Mouse (Mus musculus) limb, embryonic 15.5 days (tissue): ENCODE measurements around the gene Slc6a4. TPM values are rescaled to one million over a fixed set of nuclear protein-coding genes. Genes with fewer than 3 reads are reported as not detected.

Experiments
- ATAC-seq: fragments of 200-750 bp; cut with Nextera tagmentation; 2 replicates; pipeline ENCODE4 v1.8.0; 2017; ENCODE audit warnings: low read depth, moderate TSS enrichment; ENCODE audit not compliant: insufficient number of reproducible peaks, low FRiP score, low TSS enrichment
- H3K27ac ChIP-seq: fragments of 300-500 bp; sonication (generic); 2 replicates; pipeline ENCODE4 v1.5.1; 2015; ENCODE audit warnings: moderate library complexity, mild to moderate bottlenecking, inconsistent platforms
- H3K27me3 ChIP-seq: fragments of 300-500 bp; sonication (generic); 2 replicates; pipeline ENCODE4 v1.6.1; 2015; ENCODE audit warnings: inconsistent platforms
- H3K36me3 ChIP-seq: fragments of 300-500 bp; sonication (generic); 2 replicates; pipeline ENCODE4 v1.6.1; 2015; ENCODE audit warnings: inconsistent platforms
- H3K4me1 ChIP-seq: fragments of 300-500 bp; sonication (generic); 2 replicates; pipeline ENCODE4 v1.6.1; 2015; ENCODE audit warnings: inconsistent platforms
- H3K4me2 ChIP-seq: fragments of 300-500 bp; sonication (generic); 2 replicates; pipeline ENCODE4 v1.6.1; 2015; ENCODE audit warnings: mild to moderate bottlenecking, inconsistent platforms
- H3K4me3 ChIP-seq: fragments of 300-500 bp; sonication (generic); 2 replicates; pipeline ENCODE4 v1.5.1; 2015; ENCODE audit warnings: mild to moderate bottlenecking, inconsistent platforms
- H3K9ac ChIP-seq: fragments of 300-500 bp; sonication (generic); 2 replicates; pipeline ENCODE4 v1.6.1; 2015; ENCODE audit warnings: inconsistent platforms
- H3K9me3 ChIP-seq: fragments of 300-500 bp; sonication (generic); 2 replicates; pipeline ENCODE4 v1.6.1; 2016; ENCODE audit warnings: inconsistent platforms
- WGBS: fragments of 180-500 bp; shearing (Covaris S2); methylation state at CpG from one replicate; pipeline ENCODE4 v1.1.7; 2015; 5-methylcytosine and 5-hydroxymethylcytosine counted together
- polyA plus RNA-seq: library from polyadenylated mRNA; unstranded; fragments of >200 nt; fragmentation: Nextera tagmentation; extraction: Ambion mirVana; gene quantifications from 2 replicates; pipeline ENCODE4 v1.2.1, GENCODE M21; 2015

The Slc6a4 gene
- polyA plus RNA-seq, 1 experiment from 2014 or later = 3.5 TPM

DNA sequence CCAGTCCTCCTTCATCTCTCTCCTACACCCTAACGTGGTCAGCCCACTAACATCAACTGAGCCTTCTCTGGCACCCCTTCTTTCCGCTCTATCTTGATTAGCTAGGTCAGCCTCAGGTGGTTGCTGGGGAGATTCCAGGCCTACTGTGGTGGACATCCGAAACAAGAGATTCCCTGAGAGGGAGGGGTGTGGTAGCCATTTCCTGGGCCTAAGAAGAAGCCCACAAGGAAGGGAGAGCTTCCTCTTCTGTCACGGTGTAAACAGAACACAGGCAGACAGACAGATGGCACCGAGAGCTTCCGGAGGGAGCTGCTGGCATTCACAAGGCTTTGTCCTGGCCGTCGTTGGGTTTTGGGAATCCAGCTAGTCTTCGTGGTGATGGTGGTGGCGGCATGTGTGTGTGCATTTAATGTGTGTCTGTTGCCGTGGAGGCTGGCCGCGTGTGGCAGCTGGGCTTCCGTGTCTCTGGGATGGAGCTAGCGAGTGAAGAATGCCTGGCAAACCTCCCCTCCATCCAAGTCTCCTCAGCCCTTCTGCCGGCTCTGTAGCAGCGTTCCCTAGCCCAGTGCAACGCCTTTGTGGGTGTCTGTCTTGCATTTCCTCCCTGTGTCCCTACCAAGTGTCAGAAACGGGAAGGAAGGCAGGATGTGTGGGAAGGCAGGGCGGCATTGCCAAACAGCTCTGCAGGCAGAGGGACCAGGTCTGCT is 2.3 kb upstream of the Slc6a4 start:
- 50% methylated on average over 20 of the region's 20 CpGs for WGBS
- no peak overlapping the region for H3K4me2 ChIP-seq
- H3K9me3 ChIP-seq = no peaks in the 10 kb centered on the region
- peaks cover 19% of the 10 kb centered on the region for H3K4me1 ChIP-seq
- H3K27me3 ChIP-seq = peaks cover 55% of the 10 kb centered on the region
- no peak overlapping the region for H3K9ac ChIP-seq
- H3K4me3 ChIP-seq = no peak overlapping the region
- H3K36me3 ChIP-seq = no peaks in the 10 kb centered on the region
- no peak for ATAC-seq
- no peak overlapping the region for H3K27ac ChIP-seq

DNA sequence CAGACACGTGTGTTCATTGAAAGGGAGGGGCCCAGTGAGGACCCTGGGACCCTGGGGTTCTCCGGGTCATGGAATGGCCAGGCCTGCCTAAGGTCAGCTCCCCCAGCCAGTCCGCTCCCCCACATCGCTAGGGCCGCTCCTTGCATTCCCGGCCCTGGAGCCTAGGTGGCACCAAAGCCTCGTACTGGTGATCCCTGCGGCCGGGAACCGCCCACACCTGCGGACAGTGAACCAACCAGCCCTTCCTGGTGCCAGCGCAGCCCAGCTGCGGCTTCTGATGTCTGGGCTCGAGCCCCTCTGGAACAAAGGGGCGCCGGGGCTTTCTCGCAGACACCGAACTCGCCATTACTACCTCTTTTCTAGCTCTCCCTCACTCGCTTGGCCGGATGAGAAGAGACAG is 1.1 kb upstream of the Slc6a4 start:
- Histone ChIP-seq H3K9ac (peak overlapping the region; percentile 28; the same call in 1 of the 2 replicates), H3K4me3 (peak overlapping the region; percentile 47), H3K36me3 (no peaks in the 10 kb centered on the region), H3K27me3 (peaks cover 62% of the 10 kb centered on the region), H3K27ac (no peak overlapping the region), H3K4me1 (peaks cover 19% of the 10 kb centered on the region), H3K4me2 (peak overlapping the region; percentile 96), H3K9me3 (no peaks in the 10 kb centered on the region)
- under 1% methylated on average over 21 of the region's 21 CpGs for WGBS
- 0 out of 2 replicates have a peak, but pooled peaks have one; percentile 49 for ATAC-seq

DNA sequence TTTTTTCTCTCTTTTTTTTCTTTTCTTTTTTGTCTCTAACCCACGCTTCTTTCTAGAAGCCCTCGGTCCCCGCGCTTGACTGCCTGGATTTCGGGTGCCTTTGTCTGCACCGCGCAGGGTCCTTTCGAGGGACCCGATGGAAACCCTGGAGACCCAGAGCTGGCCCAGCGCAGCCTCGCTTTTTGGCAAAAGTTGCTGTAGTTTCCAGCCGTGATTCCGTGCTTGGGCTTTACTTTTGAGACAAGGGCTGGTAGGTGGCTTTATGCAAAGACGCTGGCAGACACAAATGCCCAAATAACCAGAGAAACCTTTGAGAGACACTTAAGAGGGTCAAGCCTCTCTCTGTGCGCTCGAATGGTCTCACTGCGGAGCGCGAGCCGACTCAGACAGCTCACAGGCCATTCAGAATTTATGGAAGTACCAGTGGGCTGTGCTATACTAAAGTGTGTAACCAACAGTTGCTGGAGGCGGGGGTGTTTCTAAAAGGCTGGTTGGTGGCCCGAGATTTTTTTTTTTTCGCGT is 363 bp downstream of the Slc6a4 start:
- ATAC-seq = no peak
- 8% methylated on average over 24 of the region's 24 CpGs for WGBS
- H3K36me3 ChIP-seq = no peaks in the 10 kb centered on the region
- peak overlapping the region; percentile 96 for H3K4me2 ChIP-seq
- no peak overlapping the region for H3K9ac ChIP-seq
- peaks cover 19% of the 10 kb centered on the region for H3K4me1 ChIP-seq
- H3K27ac ChIP-seq = no peak overlapping the region
- H3K9me3 ChIP-seq = no peaks in the 10 kb centered on the region
- H3K4me3 ChIP-seq = peak overlapping the region; percentile 47
- H3K27me3 ChIP-seq = peaks cover 62% of the 10 kb centered on the region

DNA sequence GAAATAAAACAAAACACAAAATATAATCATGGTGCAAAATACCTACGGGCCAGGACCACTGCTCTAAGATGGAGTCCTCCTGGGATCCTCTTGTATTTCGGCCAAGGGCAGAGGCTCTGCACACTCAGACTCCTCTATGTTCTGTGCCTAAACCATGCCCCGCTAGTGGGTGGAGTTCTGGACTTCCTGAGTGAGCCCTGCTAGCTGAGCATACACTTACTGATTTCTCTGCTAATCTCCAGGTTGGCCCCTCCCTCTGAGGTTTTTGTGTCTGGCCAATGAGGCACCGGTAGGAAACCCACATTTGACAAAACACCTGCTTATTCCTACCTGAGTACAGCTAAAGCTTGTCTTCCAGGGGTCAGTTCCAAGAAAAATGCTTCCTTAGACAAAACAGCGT is 2.3 kb downstream of the Slc6a4 start:
- Histone ChIP-seq H3K27ac (no peak overlapping the region), H3K4me2 (no peak overlapping the region), H3K9ac (no peak overlapping the region), H3K27me3 (peaks cover 57% of the 10 kb centered on the region), H3K4me1 (peaks cover 19% of the 10 kb centered on the region), H3K36me3 (no peaks in the 10 kb centered on the region), H3K4me3 (no peak overlapping the region), H3K9me3 (no peaks in the 10 kb centered on the region)
- 51% methylated on average over 5 of the region's 5 CpGs for WGBS
- ATAC-seq = no peak

DNA sequence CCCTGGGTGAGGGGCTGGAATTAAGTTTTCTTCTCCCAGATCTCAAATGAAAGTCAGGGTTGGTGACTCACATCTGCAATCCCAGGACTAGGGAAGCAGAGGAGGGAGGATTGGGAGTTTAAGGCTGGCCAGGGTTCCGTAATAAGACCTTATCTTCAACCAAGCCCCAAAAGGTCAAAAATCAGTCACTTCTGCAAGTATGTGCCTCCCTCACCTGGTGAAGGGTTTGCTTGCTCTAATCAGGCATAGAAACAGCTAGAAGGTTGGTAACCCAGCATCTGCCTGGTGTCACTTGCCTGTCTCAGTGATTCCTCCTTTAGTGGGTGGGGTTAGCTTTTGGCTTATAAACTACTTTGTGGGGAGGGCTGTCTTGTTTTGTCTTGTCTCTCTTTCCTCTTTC is 4.0 kb downstream of the Slc6a4 start:
- Histone ChIP-seq H3K9me3 (no peaks in the 10 kb centered on the region), H3K4me1 (peaks cover 21% of the 10 kb centered on the region), H3K27ac (no peak overlapping the region), H3K4me3 (no peak overlapping the region), H3K27me3 (peaks cover 42% of the 10 kb centered on the region), H3K4me2 (no peak overlapping the region), H3K36me3 (no peaks in the 10 kb centered on the region), H3K9ac (no peak overlapping the region)
- ATAC-seq = no peak
- WGBS = 50% methylated on average over 1 of the region's 1 CpGs

DNA sequence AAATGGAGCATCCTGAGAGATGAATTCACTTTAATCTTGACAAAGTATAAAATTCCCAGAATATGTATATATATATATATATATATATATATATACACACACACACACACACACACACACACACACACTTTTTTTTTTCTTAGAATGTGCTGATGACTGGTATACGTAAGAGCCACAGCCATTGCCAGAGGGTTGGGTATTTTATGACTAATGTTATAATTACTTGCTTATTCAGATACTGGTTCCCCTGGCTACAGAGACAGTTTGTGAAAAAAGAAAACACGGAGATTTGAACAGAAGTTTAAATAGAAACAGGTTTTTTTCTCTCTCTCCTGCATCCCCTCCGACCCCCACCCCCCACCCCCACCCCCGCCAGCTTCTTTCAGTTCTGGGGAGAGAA is 7.5 kb downstream of the Slc6a4 start:
- Histone ChIP-seq H3K4me3 (no peak overlapping the region), H3K4me2 (no peak overlapping the region), H3K27ac (no peak overlapping the region), H3K27me3 (peaks cover 9% of the 10 kb centered on the region; the same call in 1 of the 2 replicates), H3K9me3 (no peaks in the 10 kb centered on the region), H3K36me3 (no peaks in the 10 kb centered on the region), H3K9ac (no peak overlapping the region), H3K4me1 (0 out of 2 replicates have a peak, but pooled peaks cover 6% of the 10 kb centered on the region)
- WGBS = 32% methylated on average over 4 of the region's 4 CpGs
- no peak for ATAC-seq

DNA sequence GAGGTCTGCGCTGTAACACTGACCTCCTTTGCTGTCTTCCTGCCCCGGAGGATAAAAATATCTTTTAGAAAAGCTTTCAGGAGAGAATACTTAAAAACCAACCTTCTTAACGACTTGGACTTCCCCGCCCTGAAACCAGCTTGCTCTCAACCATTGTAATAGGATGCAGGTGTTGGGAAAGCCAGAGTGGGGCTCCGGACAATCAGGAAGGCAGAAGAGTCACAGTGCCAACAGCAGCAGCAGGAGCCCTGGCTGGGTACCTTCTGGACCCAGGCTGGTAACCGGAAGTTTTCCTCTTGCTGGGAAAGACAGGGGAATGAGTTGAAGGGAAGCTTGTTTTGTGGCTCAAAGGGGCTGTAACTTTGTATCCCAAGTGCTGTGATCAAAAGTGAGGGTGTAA is 8.2 kb downstream of the Slc6a4 start:
- peaks cover 2% of the 10 kb centered on the region; the same call in 1 of the 2 replicates for H3K27me3 ChIP-seq
- H3K27ac ChIP-seq = no peak overlapping the region
- no peak overlapping the region for H3K4me3 ChIP-seq
- no peak overlapping the region for H3K9ac ChIP-seq
- ATAC-seq = no peak
- H3K4me1 ChIP-seq = 0 out of 2 replicates have a peak, but pooled peaks cover 6% of the 10 kb centered on the region
- H3K9me3 ChIP-seq = no peaks in the 10 kb centered on the region
- H3K4me2 ChIP-seq = no peak overlapping the region
- no peaks in the 10 kb centered on the region for H3K36me3 ChIP-seq
- 23% methylated on average over 6 of the region's 6 CpGs for WGBS

DNA sequence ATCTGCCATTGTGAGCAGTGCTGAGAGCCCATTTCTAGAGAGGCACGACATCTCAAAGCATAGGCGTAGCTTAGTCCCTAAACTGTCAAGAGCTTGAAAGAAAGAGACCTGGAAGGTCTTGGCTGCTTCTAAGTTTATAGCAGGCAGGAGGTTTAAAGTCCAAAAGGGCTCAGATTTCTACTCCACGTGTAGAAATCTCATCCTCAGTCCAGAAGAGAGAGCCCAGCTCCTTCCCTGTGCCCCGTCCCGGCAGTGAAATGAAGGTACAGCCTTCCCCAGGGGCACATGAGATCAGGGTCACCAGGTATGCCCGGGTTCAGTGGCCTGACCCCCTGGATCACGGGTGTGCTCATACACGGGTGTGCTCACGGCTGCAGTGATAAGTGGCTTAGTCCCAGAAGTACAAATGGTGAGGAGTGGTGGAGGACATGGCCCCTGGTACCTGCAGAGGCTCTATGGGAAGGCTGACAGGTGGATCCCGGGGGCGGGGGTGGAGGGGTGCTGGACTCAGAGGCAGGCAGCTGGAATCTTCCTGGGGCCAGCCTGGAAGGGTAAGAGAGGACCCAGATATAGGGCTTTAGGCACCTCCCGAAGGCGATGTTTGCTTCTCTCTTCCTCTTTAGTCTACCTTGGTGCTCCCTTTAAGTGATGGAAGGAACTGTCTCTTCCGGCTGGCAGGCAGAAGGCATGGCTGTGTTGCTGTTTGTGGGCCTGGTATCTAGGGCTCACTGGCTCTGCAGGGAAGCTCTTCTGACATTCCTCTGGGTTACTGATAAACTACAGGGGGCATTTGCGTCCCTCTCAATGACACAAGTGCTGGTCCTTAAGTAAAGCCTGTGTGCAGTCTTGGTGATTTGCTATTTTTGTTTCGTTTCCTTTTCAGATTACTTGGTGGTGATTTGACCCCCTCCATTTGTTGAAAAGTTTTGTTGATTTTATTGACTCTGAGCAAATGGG is 10.9 kb downstream of the Slc6a4 start:
- Histone ChIP-seq H3K4me2 (no peak overlapping the region), H3K27me3 (no peaks in the 10 kb centered on the region), H3K9ac (no peak overlapping the region), H3K9me3 (no peaks in the 10 kb centered on the region), H3K27ac (no peak overlapping the region), H3K4me1 (0 out of 2 replicates have a peak, but pooled peaks cover 6% of the 10 kb centered on the region), H3K4me3 (no peak overlapping the region), H3K36me3 (no peaks in the 10 kb centered on the region)
- WGBS = 72% methylated on average over 16 of the region's 16 CpGs
- ATAC-seq = no peak

DNA sequence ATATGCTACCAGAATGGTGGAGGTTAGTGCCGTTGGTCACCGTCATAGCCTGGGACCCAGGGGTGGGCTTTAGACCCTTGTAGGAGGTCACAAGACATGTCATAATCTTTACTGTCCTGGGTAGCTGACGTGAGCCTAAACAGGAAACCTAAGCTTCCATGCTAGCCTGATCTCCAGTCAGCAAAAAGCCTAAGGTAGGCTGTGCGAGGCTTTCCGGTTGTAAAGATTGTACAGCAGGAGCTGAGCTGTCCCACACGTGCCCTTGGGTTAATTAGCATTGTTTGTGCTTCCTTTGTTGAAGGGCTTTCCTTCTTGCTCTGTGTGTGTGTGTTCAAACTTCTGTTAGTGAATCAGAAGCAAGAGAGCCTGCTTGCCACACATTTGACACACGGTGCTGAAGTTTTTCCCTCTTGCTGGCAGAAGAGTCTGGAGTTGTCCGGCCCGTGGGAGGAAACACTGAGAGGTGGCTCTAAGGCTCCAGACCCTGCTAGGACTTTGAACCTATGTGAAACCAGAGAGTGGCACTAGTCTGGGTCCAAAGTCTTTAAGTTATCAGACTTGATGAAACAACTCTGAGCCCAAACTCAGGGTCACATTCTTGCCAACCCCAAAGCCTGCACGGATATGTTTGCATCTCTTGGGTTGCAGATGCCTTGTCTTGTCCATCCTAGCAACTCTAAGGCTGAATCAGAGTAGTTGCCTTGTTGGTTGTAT is 12.5 kb downstream of the Slc6a4 start:
- H3K4me3 ChIP-seq = no peak overlapping the region
- WGBS = 72% methylated on average over 10 of the region's 10 CpGs
- H3K4me2 ChIP-seq = no peak overlapping the region
- no peaks in the 10 kb centered on the region for H3K36me3 ChIP-seq
- H3K9me3 ChIP-seq = no peaks in the 10 kb centered on the region
- H3K4me1 ChIP-seq = 0 out of 2 replicates have a peak, but pooled peaks cover 6% of the 10 kb centered on the region
- no peak for ATAC-seq
- H3K27me3 ChIP-seq = no peaks in the 10 kb centered on the region
- H3K27ac ChIP-seq = no peak overlapping the region
- H3K9ac ChIP-seq = no peak overlapping the region

DNA sequence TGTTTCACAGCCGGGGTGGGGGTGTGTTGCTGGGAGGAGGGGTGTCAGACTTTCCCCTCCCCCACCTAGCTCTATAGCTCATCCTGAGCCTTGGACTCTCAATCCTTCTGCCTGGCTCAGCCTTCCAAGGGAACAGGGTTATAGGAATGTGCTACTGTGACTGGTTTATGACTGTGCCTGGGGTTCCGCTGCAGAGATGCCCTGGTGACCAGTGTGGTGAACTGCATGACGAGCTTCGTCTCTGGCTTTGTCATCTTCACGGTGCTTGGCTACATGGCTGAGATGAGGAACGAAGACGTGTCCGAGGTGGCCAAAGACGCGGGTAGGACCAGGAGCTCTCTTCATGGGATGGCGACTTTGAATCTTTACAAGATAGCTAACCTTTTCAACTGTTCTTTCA is 19.6 kb downstream of the Slc6a4 start:
- Histone ChIP-seq H3K4me1 (no peaks in the 10 kb centered on the region), H3K27me3 (no peaks in the 10 kb centered on the region), H3K27ac (no peak overlapping the region), H3K4me2 (no peak overlapping the region), H3K9ac (no peak overlapping the region), H3K4me3 (no peak overlapping the region), H3K36me3 (no peaks in the 10 kb centered on the region), H3K9me3 (no peaks in the 10 kb centered on the region)
- WGBS = 78% methylated on average over 11 of the region's 11 CpGs
- ATAC-seq = no peak

DNA sequence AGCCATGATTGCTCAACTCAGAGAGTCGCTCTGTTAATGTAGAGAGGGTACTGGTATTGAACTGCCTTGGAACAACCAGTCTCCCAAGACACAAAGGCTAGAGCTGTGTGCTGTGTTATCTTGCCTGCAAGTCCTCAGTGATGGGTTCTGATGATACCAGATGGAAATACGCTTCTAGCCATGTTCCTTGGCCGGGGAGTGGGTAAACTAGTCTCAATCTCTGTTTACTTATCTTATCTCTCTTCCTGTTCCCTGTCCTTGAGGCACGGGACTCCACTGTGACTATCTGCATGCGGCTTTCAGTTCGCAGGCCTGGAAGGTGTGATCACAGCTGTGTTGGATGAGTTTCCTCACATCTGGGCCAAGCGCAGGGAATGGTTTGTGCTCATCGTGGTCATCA is 21.1 kb downstream of the Slc6a4 start:
- Histone ChIP-seq H3K36me3 (no peaks in the 10 kb centered on the region), H3K9ac (no peak overlapping the region), H3K4me1 (no peaks in the 10 kb centered on the region), H3K27me3 (no peaks in the 10 kb centered on the region), H3K27ac (no peak overlapping the region), H3K9me3 (no peaks in the 10 kb centered on the region), H3K4me3 (no peak overlapping the region), H3K4me2 (no peak overlapping the region)
- WGBS = 74% methylated on average over 8 of the region's 8 CpGs
- ATAC-seq = no peak
